Mouse (Mus musculus): ENCODE measurements around the gene Asb16. TPM values are rescaled to one million over a fixed set of nuclear protein-coding genes. Genes with fewer than 3 reads are reported as not detected.

The Asb16 gene
- polyA plus RNA-seq, 1 experiment: 0.70 TPM

DNA sequence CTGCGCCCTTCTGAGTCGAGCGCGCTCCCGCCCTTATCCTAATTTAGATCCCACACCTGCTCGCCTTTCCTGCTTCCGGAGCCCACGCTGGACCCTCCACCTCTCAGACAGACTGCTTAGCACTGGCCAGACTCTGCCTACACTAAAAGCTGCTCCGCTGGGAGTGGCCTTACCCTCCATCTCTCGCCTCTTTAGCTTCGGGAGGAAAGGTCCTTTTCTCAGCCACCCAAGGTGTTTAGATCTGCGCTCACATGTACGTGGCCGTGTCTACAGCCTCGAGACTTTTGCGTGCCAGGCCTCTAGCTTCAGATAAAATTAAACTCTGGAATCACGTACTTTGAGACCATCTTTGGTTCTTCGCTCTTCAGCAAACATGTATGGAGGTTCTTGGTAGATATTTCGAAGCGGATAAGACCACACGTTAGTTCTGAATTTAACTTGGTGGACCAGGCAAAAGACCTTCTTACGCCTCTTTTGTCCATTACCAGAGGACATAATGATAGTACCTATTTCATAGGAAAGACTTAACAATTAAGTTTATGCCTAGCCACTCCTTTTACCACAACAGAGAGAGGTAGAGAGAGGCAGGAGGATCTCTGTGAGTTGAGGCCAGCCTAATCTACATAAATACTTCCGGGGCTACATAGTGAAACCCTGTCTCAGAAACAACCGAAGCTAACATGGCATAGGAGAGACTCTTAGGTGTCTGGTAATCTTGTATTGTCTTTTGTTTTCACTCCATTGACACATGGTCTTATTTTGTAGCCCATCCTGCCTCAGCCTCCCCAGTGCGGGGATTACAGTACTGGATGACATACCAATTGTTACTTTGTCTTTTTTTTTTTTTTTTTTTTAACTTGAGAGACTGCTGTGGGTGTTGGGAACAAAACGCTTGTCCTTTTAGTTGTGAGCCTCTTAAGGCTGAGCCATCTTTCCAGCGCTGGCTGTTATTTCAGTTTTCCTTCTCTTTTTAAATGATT lies 29.3 kb downstream of the Asb16 start:
- Histone ChIP-seq H3K4me3 (ENCODE audit: insufficient read depth, low read depth, low read length) (peak overlapping the region; percentile 88), H3K27me3 (replicated peaks; ENCODE audit: control insufficient read depth, insufficient read depth, low read length) (no peaks in the 10 kb centered on the region), H3K36me3 (ENCODE audit: control insufficient read depth, insufficient read depth, low read length) (no peaks in the 10 kb centered on the region), H3K27ac (ENCODE audit: insufficient read depth, low read depth, low read length) (peak overlapping the region; percentile 96), H3K4me1 (ENCODE audit: control insufficient read depth, insufficient read depth, low read length) (no peaks in the 10 kb centered on the region; the same call in 1 of the 2 replicates)
- no peak for DNase-seq
- TF ChIP-seq POLR2A (IDR thresholded peaks at IDR 0.05; ENCODE audit: low read depth, low read length): no peak
- TF ChIP-seq CTCF (conservative IDR thresholded peaks at IDR 0.05; ENCODE audit: insufficient read depth, insufficient read length, low read depth, low read length): no peak
- 22% methylated on average over 27 of the region's 27 CpGs for WGBS

DNA sequence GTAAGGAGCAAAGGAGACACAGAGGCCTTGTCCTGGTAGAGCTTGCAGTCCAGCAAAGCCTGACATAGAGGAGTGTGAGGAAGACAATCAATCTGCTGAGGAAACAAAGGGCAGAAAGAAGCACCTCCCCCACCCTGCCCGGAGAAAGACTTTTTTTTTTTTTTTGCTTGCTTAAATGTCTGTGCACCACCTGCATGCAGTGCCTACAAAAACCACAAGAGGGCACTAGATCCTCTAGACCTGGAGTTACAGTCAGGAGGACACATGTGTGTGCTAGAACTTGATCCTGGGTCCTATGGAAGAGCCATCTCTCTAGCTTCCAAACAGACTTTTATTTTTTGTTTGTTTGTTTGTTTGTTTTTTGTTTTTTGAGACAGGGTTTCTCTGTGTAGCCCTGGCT lies 31.3 kb downstream of the Asb16 start:
- no peaks in the 10 kb centered on the region for H3K27me3 ChIP-seq (replicated peaks; ENCODE audit: control insufficient read depth, insufficient read depth, low read length)
- TF ChIP-seq CTCF (conservative IDR thresholded peaks at IDR 0.05; ENCODE audit: insufficient read depth, insufficient read length, low read depth, low read length): peak; percentile 48
- TF ChIP-seq POLR2A (IDR thresholded peaks at IDR 0.05; ENCODE audit: low read depth, low read length): no peak
- H3K4me3 ChIP-seq (ENCODE audit: insufficient read depth, low read depth, low read length): no peak overlapping the region
- no peaks in the 10 kb centered on the region; the same call in 1 of the 2 replicates for H3K4me1 ChIP-seq (ENCODE audit: control insufficient read depth, insufficient read depth, low read length)
- peak; percentile 69 for DNase-seq
- WGBS: 4% methylated on average over 1 of the region's 1 CpGs
- no peaks in the 10 kb centered on the region for H3K36me3 ChIP-seq (ENCODE audit: control insufficient read depth, insufficient read depth, low read length)
- H3K27ac ChIP-seq (ENCODE audit: insufficient read depth, low read depth, low read length): no peak overlapping the region

DNA sequence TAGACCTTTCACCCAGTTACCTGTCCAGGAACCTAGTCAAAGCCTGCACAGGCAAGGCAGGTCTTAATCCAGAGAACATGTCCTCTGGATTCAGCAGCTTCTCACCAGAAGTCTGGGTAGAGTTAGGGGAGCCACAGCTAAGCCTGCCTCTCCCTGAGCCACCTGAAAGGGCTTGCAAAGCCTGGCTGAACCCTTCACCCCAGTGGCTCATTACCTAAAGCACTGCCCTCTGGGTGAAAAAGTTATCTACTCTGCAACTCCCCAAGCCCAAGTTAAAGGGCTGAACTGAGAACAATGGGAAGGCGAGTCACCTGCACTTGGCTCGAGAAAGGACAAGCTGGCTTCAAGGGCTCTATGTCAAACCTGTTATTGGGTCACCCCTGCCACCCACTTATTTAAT lies 35.6 kb downstream of the Asb16 start:
- no peak for TF ChIP-seq CTCF (conservative IDR thresholded peaks at IDR 0.05; ENCODE audit: insufficient read depth, insufficient read length, low read depth, low read length)
- TF ChIP-seq POLR2A (IDR thresholded peaks at IDR 0.05; ENCODE audit: low read depth, low read length): no peak
- H3K27me3 ChIP-seq (replicated peaks; ENCODE audit: control insufficient read depth, insufficient read depth, low read length): no peaks in the 10 kb centered on the region
- 50% methylated on average over 2 of the region's 2 CpGs for WGBS

DNA sequence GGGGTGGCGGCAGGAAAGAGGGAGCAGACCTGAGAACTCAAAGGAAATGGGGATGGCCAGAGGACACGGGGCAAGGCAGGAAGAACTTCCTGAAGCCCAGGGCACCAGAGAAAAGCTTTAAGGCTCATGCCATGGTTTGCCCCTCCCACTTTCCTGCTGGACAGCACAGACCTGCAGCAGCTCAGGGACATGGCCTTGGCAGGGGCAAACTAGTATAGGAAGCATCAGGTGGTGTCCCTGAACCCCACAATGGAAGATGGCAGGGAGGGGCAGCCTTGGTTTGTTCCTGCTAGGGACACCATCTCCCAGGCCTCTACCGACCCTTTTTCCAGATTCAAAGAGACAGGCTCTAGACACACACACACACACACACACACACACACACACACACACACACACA lies 36.8 kb downstream of the Asb16 start:
- DNase-seq: no peak
- TF ChIP-seq POLR2A (IDR thresholded peaks at IDR 0.05; ENCODE audit: low read depth, low read length) (no peak), CTCF (conservative IDR thresholded peaks at IDR 0.05; ENCODE audit: insufficient read depth, insufficient read length, low read depth, low read length) (no peak)

More for the DNA sequence above, 35.6 kb downstream of the Asb16 start:
- H3K4me1 ChIP-seq (ENCODE audit: control insufficient read depth, insufficient read depth, low read length): no peaks in the 10 kb centered on the region
- DNase-seq: no peak
- H3K4me3 ChIP-seq (ENCODE audit: insufficient read depth, low read depth, low read length): no peak overlapping the region
- H3K27ac ChIP-seq (ENCODE audit: insufficient read depth, low read depth, low read length): no peak overlapping the region
- peaks cover 3% of the 10 kb centered on the region; the same call in 1 of the 2 replicates for H3K36me3 ChIP-seq (ENCODE audit: control insufficient read depth, insufficient read depth, low read length)

DNA sequence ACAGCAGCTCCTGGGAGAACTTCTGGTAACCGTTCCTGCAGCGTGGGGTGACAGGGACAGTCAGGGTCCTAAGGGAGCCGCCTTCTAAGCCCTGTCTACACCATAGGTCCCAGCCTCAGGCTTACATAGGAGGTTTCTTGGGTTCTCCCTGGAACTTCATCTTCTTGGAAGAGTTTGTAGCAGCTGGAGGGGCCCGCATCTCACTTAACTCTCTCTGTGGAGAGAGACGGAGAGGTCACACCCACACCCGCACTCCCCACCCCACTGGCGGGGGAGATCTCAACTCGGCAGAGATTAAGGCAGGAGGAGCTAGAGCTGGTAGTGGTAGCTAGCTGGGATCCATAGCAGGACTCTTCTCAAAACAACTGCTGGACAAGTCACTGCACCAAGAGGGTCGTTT lies 39.6 kb downstream of the Asb16 start:
- H3K36me3 ChIP-seq (ENCODE audit: control insufficient read depth, insufficient read depth, low read length): peaks cover 3% of the 10 kb centered on the region; the same call in 1 of the 2 replicates
- no peak overlapping the region for H3K27ac ChIP-seq (ENCODE audit: insufficient read depth, low read depth, low read length)
- H3K4me3 ChIP-seq (ENCODE audit: insufficient read depth, low read depth, low read length): no peak overlapping the region
- TF ChIP-seq CTCF (conservative IDR thresholded peaks at IDR 0.05; ENCODE audit: insufficient read depth, insufficient read length, low read depth, low read length) (no peak), POLR2A (IDR thresholded peaks at IDR 0.05; ENCODE audit: low read depth, low read length) (no peak)
- peaks cover 19% of the 10 kb centered on the region for H3K4me1 ChIP-seq (ENCODE audit: control insufficient read depth, insufficient read depth, low read length)
- no peak for DNase-seq
- H3K27me3 ChIP-seq (replicated peaks; ENCODE audit: control insufficient read depth, insufficient read depth, low read length): no peaks in the 10 kb centered on the region
- WGBS: 82% methylated on average over 9 of the region's 9 CpGs

More for the DNA sequence above, 36.8 kb downstream of the Asb16 start:
- peaks cover 3% of the 10 kb centered on the region; the same call in 1 of the 2 replicates for H3K36me3 ChIP-seq (ENCODE audit: control insufficient read depth, insufficient read depth, low read length)
- H3K27ac ChIP-seq (ENCODE audit: insufficient read depth, low read depth, low read length): no peak overlapping the region
- WGBS: 49% methylated on average over 3 of the region's 3 CpGs
- H3K27me3 ChIP-seq (replicated peaks; ENCODE audit: control insufficient read depth, insufficient read depth, low read length): no peaks in the 10 kb centered on the region
- H3K4me3 ChIP-seq (ENCODE audit: insufficient read depth, low read depth, low read length): no peak overlapping the region
- peaks cover 10% of the 10 kb centered on the region for H3K4me1 ChIP-seq (ENCODE audit: control insufficient read depth, insufficient read depth, low read length)

DNA sequence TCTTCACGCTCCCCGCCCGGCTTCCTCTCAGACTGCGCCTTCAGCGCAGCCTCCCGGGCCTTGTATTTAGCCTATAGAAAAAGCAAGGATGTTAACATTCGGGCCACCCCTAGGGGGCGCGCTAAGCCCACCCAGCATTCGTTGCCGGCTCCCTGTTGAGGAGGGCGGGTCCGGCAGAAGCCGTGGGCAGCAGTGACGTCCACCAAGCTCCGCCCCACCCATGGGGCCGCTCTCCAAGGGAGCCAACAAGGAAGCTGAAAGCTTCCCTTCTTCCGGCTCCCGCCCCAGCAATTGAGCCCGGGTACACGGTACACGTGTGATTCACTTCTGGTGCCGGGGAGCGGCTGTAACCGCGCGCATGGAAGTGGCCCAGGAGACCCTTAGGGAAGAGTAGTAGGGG lies 40.4 kb downstream of the Asb16 start:
- peak; percentile 90 for TF ChIP-seq CTCF (conservative IDR thresholded peaks at IDR 0.05; ENCODE audit: insufficient read depth, insufficient read length, low read depth, low read length)
- no peak for TF ChIP-seq POLR2A (IDR thresholded peaks at IDR 0.05; ENCODE audit: low read depth, low read length)
- Histone ChIP-seq H3K27ac (ENCODE audit: insufficient read depth, low read depth, low read length) (0 out of 2 replicates have a peak overlapping the region, but pooled peaks have one; percentile 5), H3K4me1 (ENCODE audit: control insufficient read depth, insufficient read depth, low read length) (peaks cover 19% of the 10 kb centered on the region), H3K36me3 (ENCODE audit: control insufficient read depth, insufficient read depth, low read length) (peaks cover 3% of the 10 kb centered on the region; the same call in 1 of the 2 replicates), H3K4me3 (ENCODE audit: insufficient read depth, low read depth, low read length) (peak overlapping the region; percentile 30), H3K27me3 (replicated peaks; ENCODE audit: control insufficient read depth, insufficient read depth, low read length) (no peaks in the 10 kb centered on the region)
- WGBS: 2% methylated on average over 27 of the region's 27 CpGs
- DNase-seq: peak; percentile 98
